Mouse (Mus musculus) ES-CJ7 (cell line): ENCODE results near the gene 1700029P11Rik.
A peak's percentile ranks its signal among the peaks of the same experiment; 100 is the strongest.

Experiments used
- DNase-seq: peaks from one replicate; pipeline ENCODE4 v3.0.0; 2011; ENCODE audit warnings: low read depth, low spot score

1700029P11Rik gene

DNA sequence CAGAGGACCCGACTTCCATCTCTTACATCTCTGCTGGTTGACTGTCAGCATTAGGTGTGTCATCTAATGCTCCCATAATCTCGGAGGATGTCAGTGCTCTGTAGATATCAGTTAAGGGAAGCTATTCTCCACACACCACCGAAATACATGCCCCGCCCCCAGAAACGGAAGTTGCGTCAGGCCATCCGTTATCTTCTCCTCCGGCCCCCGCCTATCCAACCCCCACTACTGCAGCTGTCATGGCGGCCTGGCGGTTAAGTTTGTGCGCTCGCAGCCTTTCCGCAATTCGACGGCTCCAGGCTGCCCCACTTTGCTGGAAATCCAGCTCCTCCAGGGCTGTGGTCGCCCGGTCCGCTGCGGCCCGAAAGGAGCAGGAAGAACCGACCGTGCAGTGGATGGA, at the start of gene 1700029P11Rik:
TSS of gene 1700029P11Rik (plus strand) at position 220 of the 400 bp plus-strand sequence.
- peak; percentile 47 for DNase-seq

DNA sequence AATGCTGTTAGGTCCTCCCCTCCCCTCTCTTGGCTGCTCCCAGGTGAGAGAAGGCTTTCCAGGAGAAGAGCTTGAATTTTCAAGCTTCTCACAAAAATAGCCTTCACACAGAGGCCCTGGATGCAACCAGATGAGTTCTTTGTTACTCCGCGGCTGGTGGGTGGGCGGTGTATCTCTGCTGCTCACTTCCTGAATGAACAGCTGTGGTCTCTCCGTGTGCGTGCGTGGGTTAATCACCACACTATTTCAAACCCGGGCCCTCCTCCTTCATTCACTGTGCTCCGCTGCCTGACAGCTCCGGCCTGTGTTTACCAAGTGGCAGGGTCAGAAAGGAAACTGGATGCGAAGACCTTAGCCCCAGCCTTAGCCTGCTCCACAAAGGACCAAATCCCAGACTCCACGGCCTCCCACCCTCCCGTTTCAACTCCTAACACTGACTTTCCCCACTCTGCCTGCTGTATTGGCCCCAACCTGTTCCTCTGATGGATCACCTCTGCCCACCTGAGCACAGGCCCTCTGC, 47.3 kb upstream of the 1700029P11Rik start:
- no peak for DNase-seq

DNA sequence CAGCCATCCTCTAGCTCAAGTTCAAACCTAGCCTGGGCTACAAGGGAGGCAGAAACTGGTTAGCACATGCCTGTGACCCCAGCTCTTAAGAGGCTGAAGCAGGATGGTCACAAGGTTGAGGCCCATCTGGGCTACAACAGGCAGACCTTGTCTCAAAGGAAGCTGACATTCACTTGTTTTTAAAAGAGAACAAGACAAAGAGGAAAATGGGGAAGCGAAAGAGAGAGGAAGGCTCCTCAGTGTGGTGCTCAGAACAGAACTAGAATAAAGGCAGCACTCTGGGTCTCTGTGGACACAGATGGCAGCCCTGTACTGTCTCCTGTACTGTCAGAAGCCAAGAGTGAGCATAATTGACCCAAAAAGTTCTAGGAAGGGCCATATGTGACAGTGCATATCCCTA, 46.4 kb upstream of the 1700029P11Rik start:
- DNase-seq = no peak

DNA sequence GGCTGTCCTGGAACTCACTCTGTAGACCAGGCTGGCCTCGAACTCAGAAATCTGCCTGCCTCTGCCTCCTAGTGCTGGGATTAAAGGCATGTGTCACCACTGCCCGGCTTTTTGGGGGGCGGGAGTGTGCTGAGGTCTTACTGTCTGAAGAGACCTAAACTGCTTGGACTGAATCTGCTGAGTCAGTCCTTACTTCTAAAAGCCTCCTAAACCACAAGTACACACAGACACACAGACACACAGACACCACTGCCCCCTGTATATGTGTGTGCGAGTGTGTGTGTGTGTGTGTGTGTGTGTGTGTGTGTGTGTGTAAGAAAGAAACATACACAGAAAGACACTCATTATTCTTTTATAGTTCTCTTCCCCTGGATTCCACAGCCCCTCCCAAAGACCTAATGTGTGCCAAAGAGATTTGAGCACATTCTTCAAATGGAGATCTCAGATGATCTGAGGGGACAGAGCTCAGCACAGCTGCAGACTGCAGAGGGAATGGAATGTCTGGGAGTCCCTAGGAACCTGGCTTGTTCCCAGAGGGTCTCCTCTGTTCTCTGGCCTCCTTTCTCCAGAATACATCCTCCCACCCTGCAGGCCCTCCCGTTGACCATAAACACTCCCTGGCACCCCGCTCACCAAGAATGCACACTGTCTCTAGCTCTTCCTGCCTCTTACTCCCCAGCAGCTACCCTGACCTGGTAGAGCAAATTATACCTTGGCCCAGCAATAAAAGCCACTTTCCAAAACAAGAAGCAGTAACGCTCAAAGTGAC, 44.3 kb upstream of the 1700029P11Rik start:
- no peak for DNase-seq

DNA sequence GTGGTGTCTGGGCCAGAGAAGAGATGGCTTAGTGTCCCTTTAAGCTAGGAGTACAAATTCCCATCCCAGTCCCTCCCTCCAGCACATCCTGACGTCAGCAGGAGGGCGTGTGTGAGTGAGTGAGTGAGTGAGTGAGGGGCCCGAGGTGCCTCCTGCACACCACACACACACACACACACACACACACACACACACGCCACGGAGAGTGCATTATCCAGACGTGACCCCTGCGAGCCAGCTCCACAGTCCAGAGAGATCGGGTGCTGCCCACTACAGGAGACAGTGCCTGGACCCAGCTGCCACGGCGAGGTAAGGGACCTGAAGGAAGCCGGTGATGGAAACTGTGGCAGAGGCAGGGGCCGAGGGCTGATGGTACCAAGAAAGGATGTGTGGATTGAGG, 43.7 kb upstream of the 1700029P11Rik start, which contains the start of gene Csdc2:
TSS of gene Csdc2 (plus strand) at position 81 of the 400 bp plus-strand sequence.
- peak; percentile 41 for DNase-seq

DNA sequence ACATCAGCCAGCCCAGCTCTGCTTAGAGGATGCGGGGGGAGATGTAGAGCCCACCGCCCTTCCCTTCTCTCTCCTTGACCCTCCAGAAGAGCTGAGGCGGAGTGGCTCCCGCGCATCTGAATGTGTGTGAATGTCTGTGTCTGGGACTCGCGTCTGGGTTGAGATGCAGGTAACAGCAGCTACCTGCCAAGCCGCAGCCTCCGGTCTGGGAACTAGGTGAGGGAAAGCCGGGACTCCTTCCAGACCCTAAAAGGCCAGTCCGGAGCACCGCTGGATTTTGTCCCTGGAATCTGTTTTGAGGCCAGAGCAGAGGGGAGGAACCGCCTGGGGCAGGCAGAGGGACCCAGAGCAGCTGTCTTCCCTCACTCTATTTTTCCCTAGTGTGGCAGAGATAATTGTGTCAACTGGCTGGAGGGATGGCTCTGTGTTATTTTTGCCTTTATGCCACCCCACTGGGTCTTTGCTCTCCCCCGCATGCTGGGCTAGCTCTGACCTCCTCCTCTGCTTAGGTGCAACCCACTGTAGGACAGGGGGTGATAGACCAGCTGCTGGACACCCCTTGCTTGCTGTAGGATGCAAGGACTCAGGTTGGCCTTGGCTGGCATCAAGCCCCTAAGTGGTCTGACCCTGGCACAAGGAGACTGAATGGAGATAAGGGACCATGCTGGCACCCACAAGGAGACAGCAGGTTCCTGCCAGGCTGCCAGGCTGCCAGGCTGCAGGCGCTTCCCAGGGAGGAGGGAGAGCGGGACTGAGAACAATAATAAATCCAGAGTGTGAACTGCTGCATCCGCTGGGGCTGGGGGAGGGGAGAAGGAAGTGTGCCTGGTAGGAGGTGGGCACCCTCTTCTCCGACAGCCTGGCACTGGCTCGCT, 43.0 kb upstream of the 1700029P11Rik start:
- DNase-seq = no peak

DNA sequence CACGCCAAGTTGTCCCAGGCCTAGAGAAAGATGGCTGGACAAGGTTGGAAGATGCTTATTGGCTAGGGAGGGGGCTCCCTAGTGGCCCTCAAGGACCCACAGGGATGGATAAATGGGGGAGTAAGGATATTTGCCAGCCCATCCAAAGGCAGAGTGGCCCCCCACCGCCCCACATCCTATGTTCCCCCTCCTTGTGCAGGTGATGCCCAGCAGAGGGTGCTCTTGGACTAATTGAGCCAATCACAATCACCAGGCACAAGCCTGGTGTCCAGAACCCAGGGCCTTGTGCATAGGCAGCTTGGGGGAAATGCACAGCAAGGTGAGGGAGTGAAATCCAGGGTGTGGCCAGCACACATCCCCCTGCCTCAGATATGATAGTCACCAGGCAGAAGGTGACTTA, 42.1 kb upstream of the 1700029P11Rik start:
- peak; percentile 63 for DNase-seq

DNA sequence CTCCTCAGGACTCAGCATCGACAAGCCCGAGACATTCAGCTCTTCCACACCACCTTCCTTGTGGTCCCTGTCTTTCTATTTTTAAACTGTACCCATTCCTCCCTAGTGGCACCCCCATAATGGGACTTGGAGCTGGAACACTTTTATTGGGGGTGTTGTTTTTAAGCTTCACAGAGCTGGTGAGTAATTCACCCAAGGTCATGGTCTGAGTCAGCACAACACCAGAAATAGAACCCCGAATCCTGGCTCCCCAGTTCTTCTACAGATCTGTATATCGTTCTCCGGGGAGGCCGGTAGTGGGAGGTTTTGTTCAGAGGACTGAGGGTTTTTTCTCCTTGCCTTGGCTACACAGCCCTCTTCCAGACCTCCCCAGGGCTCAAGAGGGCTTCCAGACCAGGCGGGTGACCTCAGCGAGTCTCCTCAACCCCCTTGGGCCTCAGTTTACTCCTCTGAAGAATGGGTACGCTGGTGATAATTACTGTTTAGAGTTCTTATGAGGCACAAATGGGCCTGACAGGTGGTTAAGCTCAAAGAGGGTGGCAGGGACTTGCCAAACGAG, 41.1 kb upstream of the 1700029P11Rik start:
- DNase-seq = no peak

DNA sequence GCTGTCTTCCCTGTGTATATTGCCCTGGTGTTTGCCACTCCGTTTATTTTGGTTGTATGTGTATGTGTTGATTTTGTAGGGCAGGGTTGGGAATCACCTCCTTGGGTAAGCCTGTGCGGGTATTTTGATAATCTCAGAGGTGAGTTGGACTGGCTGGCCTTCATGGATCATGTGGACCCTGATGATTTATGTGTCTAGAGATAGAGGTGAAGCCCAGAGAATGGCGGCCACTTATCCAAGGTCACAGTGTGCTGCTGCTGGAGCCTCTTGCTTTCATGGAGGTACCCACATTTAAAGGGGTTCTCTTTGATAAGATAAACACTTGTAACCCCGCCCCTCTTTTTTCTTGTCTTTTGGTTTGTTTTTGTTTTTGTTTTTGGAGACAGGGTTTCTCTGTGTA, 40.6 kb upstream of the 1700029P11Rik start:
- no peak for DNase-seq

DNA sequence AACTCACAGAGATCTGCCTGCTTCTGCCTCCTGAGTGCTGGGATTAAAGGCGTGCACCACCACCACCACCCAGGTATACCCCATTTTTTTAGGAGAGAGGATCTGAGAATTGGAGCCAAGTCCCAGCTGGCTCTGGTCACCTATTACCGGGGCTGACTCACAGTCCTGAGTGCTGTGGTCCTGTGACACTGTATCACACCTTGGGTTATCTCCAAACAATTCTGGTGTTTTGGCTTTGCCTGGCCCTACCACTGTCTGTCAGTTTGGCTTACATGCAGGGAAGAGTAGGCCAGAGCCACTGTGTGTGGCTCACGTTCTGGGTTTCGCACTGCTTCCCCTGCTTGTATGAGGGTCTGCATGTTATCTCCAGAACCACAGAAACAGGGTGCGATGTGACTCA, 40.1 kb upstream of the 1700029P11Rik start:
- DNase-seq = no peak

DNA sequence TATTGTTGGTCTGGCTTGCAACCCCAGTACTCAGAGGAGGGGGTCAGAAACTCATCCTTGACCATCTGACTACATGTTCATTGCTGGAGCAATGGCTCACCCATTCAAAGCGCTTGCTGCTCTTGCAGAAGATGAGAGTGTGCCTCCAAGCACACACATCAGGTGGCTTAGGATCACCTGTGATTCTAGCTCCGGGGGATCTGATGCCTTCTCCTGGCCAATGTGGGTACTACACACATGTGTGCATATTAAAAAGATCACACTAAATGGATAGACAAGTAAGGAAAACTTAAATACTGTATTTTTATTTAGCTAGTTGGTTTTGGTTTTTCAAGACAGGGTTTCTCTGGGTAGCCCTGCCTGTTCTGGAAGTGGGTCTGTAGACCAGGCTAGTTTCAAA, 39.3 kb upstream of the 1700029P11Rik start:
- DNase-seq = peak; percentile 44

DNA sequence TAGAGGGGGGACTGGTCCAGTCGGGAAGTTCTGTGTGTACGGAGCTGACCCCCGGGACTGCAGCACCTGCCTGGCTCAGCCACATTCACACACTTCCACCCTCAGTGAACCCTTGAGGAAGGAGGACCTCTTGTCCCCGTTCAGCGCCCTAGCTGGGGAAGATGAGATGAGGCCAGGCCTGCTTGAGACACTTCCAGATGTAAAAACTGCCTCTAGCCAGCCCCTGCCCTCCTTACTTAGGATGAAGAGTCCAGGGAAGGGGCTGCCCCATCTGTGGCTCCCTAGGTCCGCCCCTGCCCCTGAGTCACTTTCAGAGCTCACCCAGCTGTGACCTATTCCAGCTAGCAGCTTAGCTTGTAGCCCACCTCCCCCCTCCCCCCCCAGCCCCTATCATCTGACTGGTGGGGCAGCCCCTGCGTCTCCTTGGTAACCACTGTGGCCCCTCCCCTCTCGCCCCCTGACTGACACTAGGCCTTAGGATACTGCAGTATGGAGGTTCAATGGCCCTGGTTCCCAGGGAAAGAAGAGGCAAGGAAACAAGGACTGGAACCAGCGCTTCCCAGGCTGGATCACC, 37.1 kb upstream of the 1700029P11Rik start:
- no peak for DNase-seq

DNA sequence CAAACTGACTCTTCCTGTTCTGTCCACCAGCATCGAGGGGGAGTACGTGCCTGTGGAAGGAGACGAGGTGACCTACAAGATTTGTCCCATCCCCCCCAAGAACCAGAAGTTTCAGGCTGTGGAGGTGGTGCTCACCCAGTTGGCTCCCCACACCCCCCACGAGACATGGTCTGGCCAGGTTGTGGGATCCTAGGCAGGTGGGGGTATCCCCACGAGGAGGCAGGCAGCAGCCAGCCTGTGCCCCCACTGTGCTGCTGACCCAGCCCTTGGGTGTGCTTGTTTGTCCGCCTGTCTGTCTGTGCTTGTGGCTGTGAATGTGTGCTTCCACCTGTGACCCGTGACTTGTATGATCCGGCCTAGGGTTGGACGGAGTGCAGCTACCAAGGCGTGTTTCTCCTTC, 31.3 kb upstream of the 1700029P11Rik start:
- DNase-seq = no peak

DNA sequence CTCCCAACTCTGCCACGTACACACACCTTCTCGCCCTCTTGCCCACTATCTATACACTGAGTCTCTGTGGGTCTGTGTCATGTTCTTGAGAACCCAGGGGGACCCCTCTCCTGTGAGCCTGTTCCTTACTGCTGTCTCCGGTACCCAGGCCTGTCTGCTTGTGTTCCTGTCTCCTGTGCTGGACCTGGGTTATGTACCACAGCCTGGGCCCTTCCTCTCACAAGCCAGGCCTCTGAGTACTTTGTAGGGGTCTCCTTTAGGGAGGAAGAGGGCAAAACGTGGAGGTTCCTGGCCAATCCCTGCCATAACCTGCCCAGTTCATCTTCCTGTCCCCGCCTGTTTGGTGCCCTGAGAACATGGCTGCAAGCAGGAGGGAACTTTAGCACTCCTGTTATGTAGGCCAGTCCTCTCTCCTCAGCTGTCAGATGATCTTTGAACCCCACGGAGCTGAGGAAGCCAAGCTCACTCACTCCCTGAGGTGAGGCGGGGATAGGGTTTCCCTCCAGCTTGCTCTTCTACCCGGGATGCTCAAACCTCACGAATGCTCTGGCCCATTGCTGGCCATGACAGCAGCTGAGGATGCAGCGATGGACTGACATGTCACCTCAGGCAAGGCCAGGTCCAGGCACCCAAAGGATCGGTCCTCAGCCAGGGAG, 30.7 kb upstream of the 1700029P11Rik start:
- DNase-seq = no peak

DNA sequence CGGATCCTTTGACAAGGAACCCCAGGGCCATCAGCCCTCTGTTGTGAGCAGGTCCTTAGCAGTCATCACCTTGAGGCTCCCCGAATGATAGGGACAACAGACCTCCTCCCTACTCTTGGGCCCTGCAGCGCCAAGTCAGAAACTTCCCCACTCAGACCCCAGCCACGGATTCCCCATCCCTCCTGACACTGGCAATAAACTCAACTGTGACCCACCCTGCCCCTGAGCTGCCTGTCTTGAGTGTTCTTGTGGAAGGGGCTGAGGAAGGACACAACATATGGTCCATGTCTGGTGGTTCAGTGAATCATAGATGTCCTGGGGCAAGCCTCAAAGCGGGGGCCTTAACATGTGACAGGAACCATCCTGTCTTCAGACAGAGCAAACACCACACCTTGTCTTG, 29.6 kb upstream of the 1700029P11Rik start:
- DNase-seq = no peak

DNA sequence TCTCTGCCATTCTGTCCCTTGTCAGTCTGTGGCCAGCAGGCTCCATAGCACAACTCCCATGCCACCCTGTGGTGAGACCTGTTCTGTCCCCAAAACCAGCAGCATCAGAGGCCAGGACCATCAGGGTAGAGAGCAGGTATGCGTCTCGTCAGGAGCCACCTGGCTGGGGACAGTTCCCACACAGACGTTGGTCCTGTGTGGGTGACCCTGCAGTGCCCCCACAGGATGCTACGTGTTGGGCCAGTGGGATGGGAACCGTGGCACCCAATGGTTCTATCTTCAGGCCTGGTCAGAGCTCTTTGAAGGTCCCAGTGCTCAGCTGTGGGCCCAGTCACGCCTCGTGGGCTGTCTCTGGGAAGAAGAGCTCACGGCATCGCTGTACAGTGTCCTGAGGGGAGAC, 29.2 kb upstream of the 1700029P11Rik start:
- no peak for DNase-seq

DNA sequence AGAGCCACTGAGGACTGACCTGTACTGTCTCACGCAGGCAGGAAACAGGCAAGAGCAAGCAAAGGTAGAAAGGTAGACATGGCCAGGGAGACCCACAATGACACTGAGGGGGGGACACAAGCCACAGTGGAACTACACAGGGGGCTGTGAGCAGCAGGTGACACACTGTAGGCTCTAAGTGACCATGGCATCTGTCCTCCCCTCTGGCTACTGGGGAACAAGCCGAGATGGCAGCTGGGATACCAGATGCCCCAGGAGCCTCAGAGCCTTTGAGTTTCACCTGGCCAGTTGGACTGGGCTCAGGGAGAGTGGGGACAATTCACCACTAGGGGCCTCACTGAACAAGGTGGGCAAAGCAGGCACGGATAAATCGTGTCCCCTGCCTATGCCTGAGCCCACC, 28.0 kb upstream of the 1700029P11Rik start:
- DNase-seq = no peak

DNA sequence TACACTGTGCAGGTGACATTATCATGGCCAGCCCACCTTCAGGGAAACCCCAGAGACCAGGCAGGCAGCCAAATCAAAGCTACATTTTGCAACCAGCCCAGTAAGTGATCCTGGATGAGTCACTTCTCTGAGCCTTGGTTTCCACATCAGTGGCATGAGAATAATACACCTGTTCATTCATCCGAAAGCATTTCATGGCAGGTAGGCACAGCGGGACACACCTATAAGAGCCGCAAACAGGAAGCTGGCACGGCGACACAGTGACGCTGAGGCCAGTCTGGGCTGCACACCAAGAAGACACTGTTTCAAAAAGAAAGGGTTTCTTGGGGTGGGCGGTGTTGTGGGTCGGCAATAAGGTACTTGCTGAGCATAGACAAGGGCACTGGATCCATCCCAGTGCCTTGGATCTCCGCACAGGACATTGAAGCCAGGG, 26.2 kb upstream of the 1700029P11Rik start:
- no peak for DNase-seq

DNA sequence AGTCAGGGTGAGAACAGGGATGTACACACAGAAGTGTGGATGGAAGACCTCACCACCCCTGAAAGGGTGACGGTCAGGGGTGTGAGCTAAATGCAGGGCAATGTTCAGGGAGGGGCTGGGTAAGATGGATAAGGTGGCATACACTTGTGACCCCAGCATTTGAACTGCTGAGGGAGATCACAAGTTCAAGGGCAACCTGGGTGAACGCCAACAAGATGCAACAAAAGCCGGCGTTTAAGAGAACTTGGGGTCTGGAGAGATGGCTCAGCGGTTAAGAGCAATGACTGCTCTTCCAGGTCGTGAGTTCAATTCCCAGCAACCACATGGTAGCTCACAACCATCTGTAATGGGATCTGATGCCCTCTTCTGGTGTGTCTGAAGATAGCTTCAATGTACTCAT, 25.6 kb upstream of the 1700029P11Rik start:
- DNase-seq = no peak

DNA sequence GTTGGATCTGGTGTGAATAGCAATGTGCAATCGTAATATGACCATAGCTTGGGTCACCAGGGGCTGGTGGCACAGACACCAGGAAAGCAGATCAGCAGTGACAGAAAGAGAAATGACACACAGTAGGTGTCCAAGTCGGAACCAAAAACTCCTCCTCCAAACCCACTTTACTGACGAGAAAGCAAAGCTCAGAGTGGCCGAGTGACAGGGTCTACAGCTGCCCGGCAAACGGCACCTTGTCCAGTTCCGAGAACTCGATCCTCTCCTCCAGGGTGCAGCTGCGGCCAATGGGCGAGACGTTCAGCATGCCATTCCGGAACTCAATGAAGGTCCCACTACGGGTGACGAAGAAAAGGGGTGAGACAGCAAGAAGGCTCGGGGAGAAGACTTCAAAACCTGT, 24.9 kb upstream of the 1700029P11Rik start:
- DNase-seq = no peak

DNA sequence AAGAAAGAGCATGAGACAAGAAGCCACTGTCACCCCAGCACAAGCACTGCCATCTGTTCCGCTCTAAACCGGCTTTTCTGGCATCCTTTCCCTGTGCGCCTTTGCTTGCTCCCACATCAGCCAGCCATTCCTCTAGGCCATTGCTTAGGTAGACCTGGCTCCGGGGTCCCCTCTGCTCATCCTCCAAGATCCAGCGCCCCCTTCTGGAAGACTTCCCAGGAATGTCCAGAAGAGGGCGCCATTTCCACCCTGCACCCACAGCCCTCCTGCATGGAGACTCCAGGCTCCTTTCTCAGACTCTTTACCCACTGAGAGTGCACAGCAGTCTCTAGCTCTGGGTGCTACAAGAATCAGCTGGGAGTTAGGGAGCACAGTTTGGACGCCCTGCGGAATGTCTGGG, 23.9 kb upstream of the 1700029P11Rik start:
- peak; percentile 76 for DNase-seq
